Comparison of ENCODE assay signal across 14 mouse cellular contexts in genomic region chr7:118475008-118475705, GRCm38 (mm10). TPM values are rescaled to one million over a fixed set of nuclear protein-coding genes. Genes with fewer than 3 reads are reported as not detected.
A peak's percentile ranks its signal among the peaks of the same experiment; 100 is the strongest.
DNase-seq lines count a peak whose midpoint lies in the region; ATAC-seq and TF ChIP-seq lines count a peak whose summit lies in the region.
"Had no signal": no experiment of that assay in that cellular context is flagged by ENCODE, and none has a peak within 500 bp of the region (broad histone marks: within the 10 kb centered on the region; RNA-seq: fewer than 3 reads in every experiment).

No protein-coding gene starts in this region.

- H3K9me3 ChIP-seq in intestine, embryonic 15.5 days = no peaks in the 10 kb centered on the region
- H3K9me3 ChIP-seq: hindbrain, embryonic 15.5 days had no signal

- no peak overlapping the region for H3K4me2 ChIP-seq in intestine, embryonic 15.5 days (replicated peaks)
- H3K4me2 ChIP-seq: hindbrain, embryonic 15.5 days had no signal

- H3K27ac ChIP-seq in gastrocnemius, adult 2 months = peak overlapping the region; percentile 35; the same call in 1 of the 2 replicates
- no peak overlapping the region for H3K27ac ChIP-seq in cerebellum, adult 2 months (ENCODE audit: insufficient read depth, low read length)
- no peak overlapping the region for H3K27ac ChIP-seq in intestine, embryonic 15.5 days
- H3K27ac ChIP-seq: hindbrain, embryonic 15.5 days had no signal

- peak; percentile 49 for DNase-seq in gastrocnemius, adult 2 months
- DNase-seq in gastrocnemius, postnatal 25 days = no peak
- peak; percentile 57 for DNase-seq in lung, postnatal 10 days
- DNase-seq in lung, postnatal 14 days = no peak
- peak; percentile 84 to 87 for DNase-seq in heart, postnatal 10 days
- no peak for DNase-seq in spleen, postnatal 14 days (ENCODE audit: low spot score in 2 of 2)
- DNase-seq in cerebellum, adult 2 months = no peak
- DNase-seq: cerebellum, postnatal 36 days; left cerebral cortex, postnatal 4 days; right cerebral cortex, postnatal 4 days had no signal

- H3K36me3 ChIP-seq in intestine, embryonic 15.5 days = no peaks in the 10 kb centered on the region
- H3K36me3 ChIP-seq: hindbrain, embryonic 15.5 days had no signal

- H3K4me1 ChIP-seq in cerebellum, adult 2 months (ENCODE audit: control insufficient read depth, insufficient read depth, low read length) = no peaks in the 10 kb centered on the region
- H3K4me1 ChIP-seq in intestine, embryonic 15.5 days (replicated peaks) = peaks cover 16% of the 10 kb centered on the region
- H3K4me1 ChIP-seq: hindbrain, embryonic 15.5 days had no signal

- TF ChIP-seq POLR2A in cerebellum, adult 2 months (IDR thresholded peaks at IDR 0.05; ENCODE audit: borderline replicate concordance, insufficient read depth, low read length) = no peak

- no peak overlapping the region for H3K9ac ChIP-seq in intestine, embryonic 15.5 days
- H3K9ac ChIP-seq: hindbrain, embryonic 15.5 days had no signal

- no peak for ATAC-seq in intestine, embryonic 15.5 days

- TF ChIP-seq CTCF in gastrocnemius, adult 2 months (IDR thresholded peaks at IDR 0.05) = no peak
- TF ChIP-seq CTCF in cerebellum, adult 2 months (IDR thresholded peaks at IDR 0.05; ENCODE audit: borderline replicate concordance, insufficient read depth, low read depth, low read length) = no peak

- intact Hi-C loops in gastrocnemius, adult 2 months (cut with DNase I) = no loop called here
- intact Hi-C loops in heart, postnatal 10 days (cut with DNase I) = no loop called here

- no peak overlapping the region for H3K4me3 ChIP-seq in gastrocnemius, adult 2 months
- H3K4me3 ChIP-seq in cerebellum, adult 2 months (replicated peaks; ENCODE audit: insufficient read depth, low read depth, low read length) = no peak overlapping the region
- no peak overlapping the region for H3K4me3 ChIP-seq in intestine, embryonic 15.5 days (replicated peaks)
- H3K4me3 ChIP-seq: hindbrain, embryonic 15.5 days had no signal

- no peaks in the 10 kb centered on the region for H3K27me3 ChIP-seq in cerebellum, adult 2 months (ENCODE audit: control insufficient read depth, insufficient read depth, low read length)
- no peaks in the 10 kb centered on the region for H3K27me3 ChIP-seq in intestine, embryonic 15.5 days (replicated peaks)
- H3K27me3 ChIP-seq: hindbrain, embryonic 15.5 days had no signal

- WGBS in cerebellum, adult 2 months = 63% methylated on average over 7 of the region's 7 CpGs
- WGBS in intestine, embryonic 15.5 days = 88% methylated on average over 7 of the region's 7 CpGs

RNA-seq across cellular contexts. Expression of gene Itpripl2, which starts 16.6 kb away (rescaled TPM):
- 1 to 10 TPM; 6.3 to 9.9 TPM for total RNA-seq in gastrocnemius, adult 2 months (2021)
- total RNA-seq in gastrocnemius, postnatal 25 days (2021) = 10 to 100 TPM; 10.4 to 11.4 TPM
- total RNA-seq in heart, postnatal 10 days (2021) = 10 to 100 TPM; 48.3 to 49.2 TPM
- 1.9 TPM in 2 replicates for polyA plus RNA-seq in cerebellum, adult 2 months (2012; rRNA removed)
- polyA plus RNA-seq in intestine, embryonic 15.5 days (2015; fragmentation: Nextera tagmentation; extraction: Ambion mirVana) = 5.3 and 5.5 TPM in 2 replicates

RNA-seq across cellular contexts. Expression of gene Syt17, which starts 27.1 kb away (rescaled TPM):
- total RNA-seq in gastrocnemius, adult 2 months (2021) = under 1 TPM; 0.41 to 0.61 TPM
- total RNA-seq in gastrocnemius, postnatal 25 days (2021) = under 1 TPM; 0.64 to 0.74 TPM
- total RNA-seq in heart, postnatal 10 days (2021) = 1 to 10 TPM; 1.9 to 2.2 TPM
- polyA plus RNA-seq in cerebellum, adult 2 months (2012; rRNA removed) = 9.7 and 10.3 TPM in 2 replicates
- 6.5 and 7.0 TPM in 2 replicates for polyA plus RNA-seq in intestine, embryonic 15.5 days (2015; fragmentation: Nextera tagmentation; extraction: Ambion mirVana)
- total RNA-seq: megakaryocyte progenitor cell, adult 5-6 weeks; monocyte, adult 5-6 weeks had no signal

RNA-seq across cellular contexts. Expression of gene Coq7, which starts 58.0 kb away (rescaled TPM):
- total RNA-seq in gastrocnemius, adult 2 months (2021) = 10 to 100 TPM; 46.0 to 75.6 TPM
- 10 to 100 TPM; 59.5 to 62.9 TPM for total RNA-seq in gastrocnemius, postnatal 25 days (2021)
- total RNA-seq in heart, postnatal 10 days (2021) = 100 to 1,000 TPM; 103 to 108 TPM
- polyA plus RNA-seq in cerebellum, adult 2 months (2012; rRNA removed) = 82.5 and 93.2 TPM in 2 replicates
- 124 and 134 TPM in 2 replicates for polyA plus RNA-seq in intestine, embryonic 15.5 days (2015; fragmentation: Nextera tagmentation; extraction: Ambion mirVana)

Comparison
In these comparisons a context has a peak if more than half of its experiments do, and no peak if none do; other contexts are left out.
1. DNase-seq: peak in gastrocnemius, adult 2 months (single experiment), lung, postnatal 10 days (single experiment) and heart, postnatal 10 days (2 of 2); none in gastrocnemius, postnatal 25 days (single experiment), lung, postnatal 14 days (single experiment), spleen, postnatal 14 days (0 of 2) and cerebellum, adult 2 months (0 of 2).